Mouse (Mus musculus): ENCODE data around the gene Cdh5. TPM values are rescaled to one million over a fixed set of nuclear protein-coding genes. Genes with fewer than 3 reads are reported as not detected.
"Not testable (repeated sequence)": the region's sequence is repeated elsewhere in the genome, so short reads cannot be mapped to it uniquely, and the experiment has no call there.

The Cdh5 gene
- total RNA-seq, 2 experiments from 2014 or later = 8.5 to 10.3 TPM

GRCm38 (mm10) chr8:104090993-104091900 lies 10.2 kb upstream of the Cdh5 start:
- DNase-seq (ENCODE audit: extremely low spot score in 1 of 2, low spot score in 1 of 2) = peak in 1 of 2 experiments; percentile 57

GRCm38 (mm10) chr8:104093336-104093735 lies 8.1 kb upstream of the Cdh5 start:
- DNase-seq (ENCODE audit: extremely low spot score in 1 of 2, low spot score in 1 of 2) = no peak

GRCm38 (mm10) chr8:104095595-104095994 lies 5.8 kb upstream of the Cdh5 start:
- no peak for DNase-seq (ENCODE audit: extremely low spot score in 1 of 2, low spot score in 1 of 2)

GRCm38 (mm10) chr8:104096644-104097043 lies 4.8 kb upstream of the Cdh5 start:
- no peak for DNase-seq (ENCODE audit: extremely low spot score in 1 of 2, low spot score in 1 of 2)

- DNase-seq (ENCODE audit: extremely low spot score in 1 of 2, low spot score in 1 of 2) = peak in 1 of 2 experiments; percentile 49
These were observed 2.6 kb upstream of the Cdh5 start for GRCm38 (mm10) chr8:104098671-104099346.

GRCm38 (mm10) chr8:104099347-104100099 lies 1.9 kb upstream of the Cdh5 start:
- DNase-seq (ENCODE audit: extremely low spot score in 1 of 2, low spot score in 1 of 2) = no peak

GRCm38 (mm10) chr8:104100724-104101123 lies 701 bp upstream of the Cdh5 start:
- DNase-seq (ENCODE audit: extremely low spot score in 1 of 2, low spot score in 1 of 2) = not testable (repeated sequence)

- no peak for DNase-seq (ENCODE audit: extremely low spot score in 1 of 2, low spot score in 1 of 2)
These were observed 2.0 kb downstream of the Cdh5 start for GRCm38 (mm10) chr8:104103462-104103861.

- no peak for DNase-seq (ENCODE audit: extremely low spot score in 1 of 2, low spot score in 1 of 2)
These were observed 4.3 kb downstream of the Cdh5 start for GRCm38 (mm10) chr8:104105768-104106167.

- DNase-seq (ENCODE audit: extremely low spot score in 1 of 2, low spot score in 1 of 2) = no peak
These were observed 5.0 kb downstream of the Cdh5 start for GRCm38 (mm10) chr8:104106276-104106946.

GRCm38 (mm10) chr8:104107111-104107510 lies 5.7 kb downstream of the Cdh5 start:
- DNase-seq (ENCODE audit: extremely low spot score in 1 of 2, low spot score in 1 of 2) = no peak

GRCm38 (mm10) chr8:104108048-104108447 lies 6.6 kb downstream of the Cdh5 start:
- DNase-seq (ENCODE audit: extremely low spot score in 1 of 2, low spot score in 1 of 2) = no peak

GRCm38 (mm10) chr8:104110498-104111134 lies 9.2 kb downstream of the Cdh5 start:
- DNase-seq (ENCODE audit: extremely low spot score in 1 of 2, low spot score in 1 of 2) = no peak

- no peak for DNase-seq (ENCODE audit: extremely low spot score in 1 of 2, low spot score in 1 of 2)
These were observed 20.4 kb downstream of the Cdh5 start for GRCm38 (mm10) chr8:104121640-104122416.

- DNase-seq (ENCODE audit: extremely low spot score in 1 of 2, low spot score in 1 of 2) = no peak
These were observed 21.7 kb downstream of the Cdh5 start for GRCm38 (mm10) chr8:104123080-104123657.

- no peak for DNase-seq (ENCODE audit: extremely low spot score in 1 of 2, low spot score in 1 of 2)
These were observed 23.1 kb downstream of the Cdh5 start for GRCm38 (mm10) chr8:104124534-104124933.

- peak; percentile 7 to 26 for DNase-seq (ENCODE audit: extremely low spot score in 1 of 2, low spot score in 1 of 2)
These were observed 25.9 kb downstream of the Cdh5 start for GRCm38 (mm10) chr8:104127160-104127883.

GRCm38 (mm10) chr8:104130916-104131315 lies 29.5 kb downstream of the Cdh5 start:
- DNase-seq (ENCODE audit: extremely low spot score in 1 of 2, low spot score in 1 of 2) = no peak

All from layer of hippocampus, postnatal 25 days (tissue).